Mouse (Mus musculus): ENCODE results near the gene Snrnp35. TPM values are rescaled to one million over a fixed set of nuclear protein-coding genes. Genes with fewer than 3 reads are reported as not detected.
"Not testable (repeated sequence)": the region's sequence is repeated elsewhere in the genome, so short reads cannot be mapped to it uniquely, and the experiment has no call there.

Gene Snrnp35
- 17.5 and 17.8 TPM in 2 replicates for polyA plus RNA-seq (2015; fragmentation: Nextera tagmentation; extraction: Ambion mirVana)

- peak; percentile 92 for DNase-seq (ENCODE audit: low spot score)
These were observed at the start of gene Snrnp35 for GRCm38 (mm10) chr5:124482966-124483654. Snrnp35 (plus strand) TSS chr5:124483134.

- peak; percentile 61 for DNase-seq (ENCODE audit: low spot score)
These were observed 44.7 kb upstream of the Snrnp35 start for GRCm38 (mm10) chr5:124438229-124438628.

GRCm38 (mm10) chr5:124438746-124439145 lies 44.2 kb upstream of the Snrnp35 start:
- DNase-seq (ENCODE audit: low spot score), result no peak

- peak; percentile 97 for DNase-seq (ENCODE audit: low spot score)
These were observed 43.4 kb upstream of the Snrnp35 start, which contains the start of gene Kmt5a for GRCm38 (mm10) chr5:124439447-124440093. Kmt5a (plus strand) TSS chr5:124439930.

- peak; percentile 68 for DNase-seq (ENCODE audit: low spot score)
These were observed 42.7 kb upstream of the Snrnp35 start for GRCm38 (mm10) chr5:124440094-124440701.

GRCm38 (mm10) chr5:124442628-124443027 lies 40.3 kb upstream of the Snrnp35 start:
- DNase-seq (ENCODE audit: low spot score), result no peak

GRCm38 (mm10) chr5:124444208-124444607 lies 38.7 kb upstream of the Snrnp35 start:
- no peak for DNase-seq (ENCODE audit: low spot score)

GRCm38 (mm10) chr5:124444661-124445561 lies 38.0 kb upstream of the Snrnp35 start:
- peak; percentile 79 for DNase-seq (ENCODE audit: low spot score)

- peak; percentile 48 for DNase-seq (ENCODE audit: low spot score)
These were observed 37.2 kb upstream of the Snrnp35 start for GRCm38 (mm10) chr5:124445621-124446293.

- peak; percentile 28 for DNase-seq (ENCODE audit: low spot score)
These were observed 36.5 kb upstream of the Snrnp35 start for GRCm38 (mm10) chr5:124446301-124446881.

- DNase-seq (ENCODE audit: low spot score), result no peak
These were observed 33.4 kb upstream of the Snrnp35 start for GRCm38 (mm10) chr5:124449494-124449893.

GRCm38 (mm10) chr5:124450051-124450450 lies 32.9 kb upstream of the Snrnp35 start:
- DNase-seq (ENCODE audit: low spot score), result no peak

- DNase-seq (ENCODE audit: low spot score), result no peak
These were observed 32.1 kb upstream of the Snrnp35 start for GRCm38 (mm10) chr5:124450641-124451340.

- no peak for DNase-seq (ENCODE audit: low spot score)
These were observed 30.3 kb upstream of the Snrnp35 start for GRCm38 (mm10) chr5:124452494-124453228.

- DNase-seq (ENCODE audit: low spot score), result no peak
These were observed 29.4 kb upstream of the Snrnp35 start for GRCm38 (mm10) chr5:124453339-124454081.

- no peak for DNase-seq (ENCODE audit: low spot score)
These were observed 28.9 kb upstream of the Snrnp35 start for GRCm38 (mm10) chr5:124454082-124454419.

GRCm38 (mm10) chr5:124456762-124457161 lies 26.2 kb upstream of the Snrnp35 start:
- no peak for DNase-seq (ENCODE audit: low spot score)

GRCm38 (mm10) chr5:124460922-124461321 lies 22.0 kb upstream of the Snrnp35 start:
- DNase-seq (ENCODE audit: low spot score), result not testable (repeated sequence)
